Mouse (Mus musculus) lung, postnatal 10 days (tissue): ENCODE measurements at regions not wholly inside any gene's neighbourhood (a gene's known extent, or its start where the extent isn't known, plus 50 kb on each side); places are given as distances from the start of the nearest gene placed in this dataset.

Source experiments
- DNase-seq: peaks from one replicate; pipeline ENCODE4 v3.0.0; 2021

DNA sequence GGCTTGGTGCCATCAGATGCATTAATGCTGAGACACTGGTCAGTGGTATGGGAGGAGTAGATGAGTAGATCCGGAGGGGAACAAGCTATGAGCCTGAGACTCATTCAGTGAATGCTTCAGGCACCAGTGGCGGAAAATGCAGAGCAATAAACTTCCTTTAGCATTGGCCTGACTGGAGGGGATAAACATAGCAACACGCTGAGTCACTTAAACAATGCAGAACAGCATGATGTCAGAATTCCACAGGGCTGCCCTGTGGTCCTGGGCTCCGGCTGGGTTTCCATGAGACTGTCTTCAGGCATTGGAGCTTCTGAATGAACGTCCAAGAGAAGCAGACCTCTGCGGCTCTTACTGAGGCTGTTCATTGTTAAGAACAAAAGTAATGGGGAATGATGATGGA is 145.4 kb upstream of the Gm10181 start:
- DNase-seq: peak; percentile 10

- DNase-seq: no peak
Observed at GRCm38 (mm10) chr9:24952516-24952915, 136.7 kb upstream of the Gm10181 start.

GRCm38 (mm10) chr9:24955641-24956040 is 133.6 kb upstream of the Gm10181 start:
- no peak for DNase-seq

DNA sequence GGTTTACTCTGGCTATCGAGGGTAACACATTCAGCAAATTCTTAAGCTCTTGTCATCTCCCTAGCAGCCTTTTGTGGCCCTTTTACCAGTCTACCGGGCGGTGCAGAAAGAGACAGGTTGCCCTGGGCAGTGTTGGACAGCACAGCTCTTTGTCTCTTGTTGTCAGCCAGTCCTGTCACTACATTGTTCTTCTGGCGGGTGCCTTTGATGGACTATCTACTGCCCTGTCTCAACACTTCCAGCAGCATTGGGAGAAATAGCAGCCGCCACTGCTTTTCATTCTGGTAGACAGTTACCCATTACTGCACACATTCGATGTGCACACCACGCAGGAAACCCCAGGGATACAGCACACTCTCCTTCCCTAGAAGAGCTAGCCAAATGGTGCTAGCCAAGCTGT is 132.7 kb upstream of the Gm10181 start:
- DNase-seq: no peak

- no peak for DNase-seq
Observed at GRCm38 (mm10) chr9:24963290-24963689, 125.9 kb upstream of the Gm10181 start.

DNA sequence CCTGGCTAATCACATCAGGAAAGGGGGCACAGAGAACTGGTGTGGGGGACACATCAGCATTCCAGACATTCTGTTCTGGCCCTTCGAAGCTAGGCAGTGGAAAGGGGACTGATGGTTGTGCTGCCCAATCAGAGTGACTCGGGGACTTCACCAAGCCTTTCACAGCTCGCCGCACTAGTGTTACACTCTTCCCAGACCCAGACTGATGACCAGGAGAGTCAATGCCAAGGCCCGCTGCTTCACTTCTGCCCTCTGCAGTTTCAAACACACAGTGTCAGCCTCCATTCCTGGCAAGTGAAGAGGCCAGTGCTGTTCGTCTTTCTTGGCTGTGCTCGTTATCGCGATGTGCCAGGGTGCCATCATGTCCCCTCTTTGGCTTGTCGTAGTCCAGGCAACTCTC is 121.7 kb upstream of the Gm10181 start:
- peak; percentile 6 for DNase-seq

DNA sequence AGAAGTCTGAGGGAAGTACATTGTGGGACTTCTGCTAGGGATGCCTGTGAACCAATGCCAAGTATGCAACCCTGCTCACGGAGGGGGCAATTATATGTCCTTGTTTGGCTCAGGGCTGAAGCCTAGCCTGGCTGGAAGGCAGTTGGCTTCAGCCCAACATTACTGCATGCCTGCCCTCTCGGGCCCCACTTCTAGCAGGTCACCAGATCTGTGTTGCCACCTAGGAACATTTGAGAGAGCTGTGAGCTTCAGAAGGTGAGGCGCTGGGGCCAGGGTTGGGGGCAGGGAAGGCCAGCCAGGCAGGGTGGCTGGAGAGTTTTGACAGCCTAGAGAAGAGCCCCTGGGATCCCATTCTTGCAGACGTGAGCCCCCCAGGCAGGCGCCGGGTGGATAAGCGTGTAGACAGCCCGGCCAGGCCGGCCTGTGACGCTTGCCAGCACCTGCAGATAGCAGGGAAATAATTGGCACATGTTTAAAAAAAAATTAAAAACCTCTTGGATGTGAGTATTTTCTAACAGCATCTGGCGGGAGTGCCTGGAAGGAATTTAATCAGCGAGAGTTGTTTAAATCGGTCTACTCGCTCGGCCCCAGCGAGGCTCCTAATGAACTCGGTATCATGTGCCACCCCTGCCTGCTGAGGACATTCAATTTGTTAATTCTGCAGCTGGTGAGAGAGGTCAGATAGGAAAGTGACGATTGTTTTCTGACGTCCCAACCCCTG is 115.0 kb upstream of the Gm10181 start:
- DNase-seq: peak; percentile 37

GRCm38 (mm10) chr9:24982796-24983195 is 106.4 kb upstream of the Gm10181 start:
- DNase-seq: no peak

GRCm38 (mm10) chr9:24994491-24994890 is 94.7 kb upstream of the Gm10181 start:
- DNase-seq: no peak

DNA sequence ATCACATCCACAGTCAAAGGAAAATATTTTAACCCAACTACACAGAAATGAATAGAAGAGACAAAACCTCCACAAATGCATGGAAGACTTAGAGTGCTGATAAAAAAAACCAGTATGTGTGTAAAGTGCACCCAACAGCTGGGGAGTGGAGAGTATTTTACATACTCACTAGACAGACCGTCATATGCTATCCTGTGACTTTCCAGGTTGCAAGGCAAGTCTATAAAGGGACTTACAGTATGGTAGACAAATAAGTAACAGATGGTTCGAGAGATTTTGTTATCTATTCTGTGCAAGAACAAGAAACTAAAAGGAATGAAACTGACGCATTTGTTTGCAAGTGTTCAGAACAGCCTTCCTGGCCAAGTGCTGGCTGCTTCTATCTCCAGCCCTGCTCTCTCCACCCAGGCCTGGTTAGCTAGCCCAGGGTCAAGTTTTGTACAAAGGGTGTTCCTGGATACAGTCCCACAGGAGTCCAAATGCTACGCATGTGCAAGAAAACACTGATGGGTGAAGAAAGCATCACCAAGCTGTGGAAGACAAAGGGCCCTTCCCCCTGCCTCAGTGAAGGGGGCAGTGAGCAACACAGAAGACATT is 68.0 kb upstream of the Gm10181 start:
- DNase-seq: no peak

DNA sequence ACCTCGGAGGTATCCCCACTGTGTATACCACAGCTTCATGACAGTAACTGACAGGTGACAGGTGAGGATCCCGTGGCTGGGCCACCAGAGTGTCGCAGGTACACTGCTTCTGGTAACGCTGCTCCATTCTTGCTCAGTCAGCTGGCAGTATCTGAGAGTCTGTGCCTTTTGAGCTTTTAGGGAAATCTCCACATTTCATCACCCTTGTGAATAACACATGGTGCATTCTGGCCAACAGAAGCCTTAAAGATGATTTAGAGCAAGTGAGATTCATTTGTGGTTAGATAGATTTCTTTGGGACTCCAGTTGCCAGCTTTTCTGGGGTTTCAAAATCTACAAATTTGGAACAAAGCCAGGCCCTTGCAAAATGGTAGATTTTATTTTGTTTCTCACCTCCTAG is 66.8 kb upstream of the Gm10181 start:
- DNase-seq: no peak

DNA sequence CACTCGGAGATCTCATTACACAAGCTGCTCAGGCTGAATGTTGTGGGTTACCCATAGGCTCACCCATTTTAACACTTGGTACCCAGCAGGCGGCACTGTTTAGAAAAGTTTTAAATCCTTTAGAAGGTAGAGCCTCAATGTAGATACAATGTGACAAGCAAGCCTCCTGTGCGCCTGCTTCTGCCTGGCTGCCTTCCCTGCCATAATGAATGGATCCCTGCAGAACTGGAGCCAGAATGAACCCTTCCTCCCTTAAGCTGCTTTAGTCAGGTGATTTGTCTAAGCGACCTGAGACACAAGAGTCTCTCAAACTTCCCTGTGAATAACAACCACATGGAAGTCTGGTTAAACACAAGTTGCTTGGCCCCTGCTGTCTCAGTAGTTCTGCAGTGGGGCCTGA is 64.7 kb upstream of the Gm10181 start:
- DNase-seq: no peak

- peak; percentile 62 for DNase-seq
Observed at GRCm38 (mm10) chr9:25027581-25027980, 61.6 kb upstream of the Gm10181 start.

- no peak for DNase-seq
Observed at GRCm38 (mm10) chr9:25028305-25028704, 60.9 kb upstream of the Gm10181 start.

- no peak for DNase-seq
Observed at GRCm38 (mm10) chr9:25031466-25031865, 57.8 kb upstream of the Gm10181 start.
